Mouse (Mus musculus) stomach, postnatal 0 days (tissue): ENCODE data around the gene Sstr4.

Source experiments
- CTCF ChIP-seq: IDR thresholded peaks from 2 replicates; pipeline ENCODE4 v1.5.1; 2016; ENCODE audit warnings: antibody characterized with exemption, low read depth, mild to moderate bottlenecking, moderate library complexity
- EP300 ChIP-seq: optimal IDR thresholded peaks from 2 replicates; pipeline ENCODE3; 2016; ENCODE audit warnings: antibody characterized with exemption

DNA sequence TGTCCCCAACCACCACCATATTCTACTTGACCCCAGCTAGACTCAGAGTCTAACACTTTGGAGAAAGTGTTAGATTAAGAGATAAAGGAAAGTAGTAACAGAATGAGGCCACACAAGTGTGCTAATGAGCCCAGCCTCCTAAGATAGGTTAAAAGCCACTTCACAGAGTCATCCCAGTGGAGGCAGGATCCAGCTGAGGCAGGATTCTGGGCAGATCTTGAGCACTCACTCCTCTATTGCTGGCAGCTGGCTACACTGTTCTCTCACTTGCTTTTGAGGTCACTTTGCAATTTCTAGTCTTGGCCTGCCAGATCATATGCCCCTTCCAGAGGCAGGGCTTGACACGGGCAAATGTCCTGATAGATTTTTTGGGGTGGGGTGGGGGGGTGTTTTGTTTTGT, 49.3 kb downstream of the Sstr4 start:
- TF ChIP-seq CTCF (no peak), EP300 (no peak)
